Mouse (Mus musculus): ENCODE results near the gene Tctn3.
"Not testable (repeated sequence)": the region's sequence is repeated elsewhere in the genome, so short reads cannot be mapped to it uniquely, and the experiment has no call there.

Tctn3 gene

GRCm38 (mm10) chr19:40630606-40631005 is 18.6 kb upstream of the Tctn3 start:
- in situ Hi-C loops (cut with MboI; ENCODE audit: low pct_unique_long_range_greater_than_20kb in 1 of 2, low sequenced_read_pairs in 2 of 2, unreplicated experiment in 1 of 2) = no loop called here

GRCm38 (mm10) chr19:40630096-40630495 is 18.1 kb upstream of the Tctn3 start:
- in situ Hi-C loops (cut with MboI; ENCODE audit: low pct_unique_long_range_greater_than_20kb in 1 of 2, low sequenced_read_pairs in 2 of 2, unreplicated experiment in 1 of 2) = no loop called here

GRCm38 (mm10) chr19:40628950-40629349 is 16.9 kb upstream of the Tctn3 start:
- in situ Hi-C loops (cut with MboI; ENCODE audit: low pct_unique_long_range_greater_than_20kb in 1 of 2, low sequenced_read_pairs in 2 of 2, unreplicated experiment in 1 of 2) = no loop called here

- in situ Hi-C loops (cut with MboI; ENCODE audit: low pct_unique_long_range_greater_than_20kb in 1 of 2, low sequenced_read_pairs in 2 of 2, unreplicated experiment in 1 of 2) = no loop called here
Measured at GRCm38 (mm10) chr19:40625935-40626334, 13.9 kb upstream of the Tctn3 start.

GRCm38 (mm10) chr19:40621616-40622015 is 9.6 kb upstream of the Tctn3 start:
- in situ Hi-C loops (cut with MboI; ENCODE audit: low pct_unique_long_range_greater_than_20kb in 1 of 2, low sequenced_read_pairs in 2 of 2, unreplicated experiment in 1 of 2) = not testable (repeated sequence)

- in situ Hi-C loops (cut with MboI; ENCODE audit: low pct_unique_long_range_greater_than_20kb in 1 of 2, low sequenced_read_pairs in 2 of 2, unreplicated experiment in 1 of 2) = loop anchor here in 1 of 2 experiments (10.0 kb wide), 1 partner anchor 109 kb away; no protein-coding TSS in a partner anchor
Measured at GRCm38 (mm10) chr19:40616021-40616420, 4.0 kb upstream of the Tctn3 start.

- in situ Hi-C loops (cut with MboI; ENCODE audit: low pct_unique_long_range_greater_than_20kb in 1 of 2, low sequenced_read_pairs in 2 of 2, unreplicated experiment in 1 of 2) = loop anchor here (5.0 to 10.0 kb wide), 2 partner anchors 107 to 110 kb away; no protein-coding TSS in a partner anchor
Measured at GRCm38 (mm10) chr19:40614811-40615210, 2.8 kb upstream of the Tctn3 start.

- in situ Hi-C loops (cut with MboI; ENCODE audit: low pct_unique_long_range_greater_than_20kb in 1 of 2, low sequenced_read_pairs in 2 of 2, unreplicated experiment in 1 of 2) = no loop called here
Measured at GRCm38 (mm10) chr19:40607676-40608075, 4.4 kb downstream of the Tctn3 start.

- in situ Hi-C loops (cut with MboI; ENCODE audit: low pct_unique_long_range_greater_than_20kb in 1 of 2, low sequenced_read_pairs in 2 of 2, unreplicated experiment in 1 of 2) = no loop called here
Measured at GRCm38 (mm10) chr19:40605189-40605588, 6.8 kb downstream of the Tctn3 start.

- in situ Hi-C loops (cut with MboI; ENCODE audit: low pct_unique_long_range_greater_than_20kb in 1 of 2, low sequenced_read_pairs in 2 of 2, unreplicated experiment in 1 of 2) = no loop called here
Measured at GRCm38 (mm10) chr19:40601870-40602269, 10.2 kb downstream of the Tctn3 start.

GRCm38 (mm10) chr19:40600846-40601245 is 11.2 kb downstream of the Tctn3 start:
- in situ Hi-C loops (cut with MboI; ENCODE audit: low pct_unique_long_range_greater_than_20kb in 1 of 2, low sequenced_read_pairs in 2 of 2, unreplicated experiment in 1 of 2) = not testable (repeated sequence)

GRCm38 (mm10) chr19:40595831-40596230 is 16.2 kb downstream of the Tctn3 start:
- in situ Hi-C loops (cut with MboI; ENCODE audit: low pct_unique_long_range_greater_than_20kb in 1 of 2, low sequenced_read_pairs in 2 of 2, unreplicated experiment in 1 of 2) = no loop called here

- in situ Hi-C loops (cut with MboI; ENCODE audit: low pct_unique_long_range_greater_than_20kb in 1 of 2, low sequenced_read_pairs in 2 of 2, unreplicated experiment in 1 of 2) = no loop called here
Measured at GRCm38 (mm10) chr19:40595231-40595630, 16.8 kb downstream of the Tctn3 start.

GRCm38 (mm10) chr19:40589530-40589880 is 22.5 kb downstream of the Tctn3 start:
- in situ Hi-C loops (cut with MboI; ENCODE audit: low pct_unique_long_range_greater_than_20kb in 1 of 2, low sequenced_read_pairs in 2 of 2, unreplicated experiment in 1 of 2) = loop anchor here in 1 of 2 experiments (10.0 kb wide), 1 partner anchor 1645 kb away; no protein-coding TSS in a partner anchor

- in situ Hi-C loops (cut with MboI; ENCODE audit: low pct_unique_long_range_greater_than_20kb in 1 of 2, low sequenced_read_pairs in 2 of 2, unreplicated experiment in 1 of 2) = loop anchor here in 1 of 2 experiments (10.0 kb wide), 1 partner anchor 1644 kb away; no protein-coding TSS in a partner anchor
Measured at GRCm38 (mm10) chr19:40588847-40589529, 23.0 kb downstream of the Tctn3 start.

GRCm38 (mm10) chr19:40588293-40588654 is 23.8 kb downstream of the Tctn3 start, which contains the start of gene Aldh18a1:
TSS of gene Aldh18a1 (minus strand) at chr19:40588463.
- in situ Hi-C loops (cut with MboI; ENCODE audit: low pct_unique_long_range_greater_than_20kb in 1 of 2, low sequenced_read_pairs in 2 of 2, unreplicated experiment in 1 of 2) = loop anchor here in 1 of 2 experiments (10.0 kb wide), 1 partner anchor 1643 kb away; no protein-coding TSS in a partner anchor

- in situ Hi-C loops (cut with MboI; ENCODE audit: low pct_unique_long_range_greater_than_20kb in 1 of 2, low sequenced_read_pairs in 2 of 2, unreplicated experiment in 1 of 2) = loop anchor here in 1 of 2 experiments (10.0 kb wide), 1 partner anchor 1643 kb away; no protein-coding TSS in a partner anchor
Measured at GRCm38 (mm10) chr19:40587491-40588292, 24.3 kb downstream of the Tctn3 start.

GRCm38 (mm10) chr19:40586908-40587307 is 25.1 kb downstream of the Tctn3 start:
- in situ Hi-C loops (cut with MboI; ENCODE audit: low pct_unique_long_range_greater_than_20kb in 1 of 2, low sequenced_read_pairs in 2 of 2, unreplicated experiment in 1 of 2) = loop anchor here in 1 of 2 experiments (10.0 kb wide), 1 partner anchor 1642 kb away; no protein-coding TSS in a partner anchor

- in situ Hi-C loops (cut with MboI; ENCODE audit: low pct_unique_long_range_greater_than_20kb in 1 of 2, low sequenced_read_pairs in 2 of 2, unreplicated experiment in 1 of 2) = loop anchor here in 1 of 2 experiments (10.0 kb wide), 1 partner anchor 1637 kb away; no protein-coding TSS in a partner anchor
Measured at GRCm38 (mm10) chr19:40581662-40582061, 30.4 kb downstream of the Tctn3 start.
